Mouse (Mus musculus) brain, adult 2 months (tissue): ENCODE measurements around the gene Fam13a.

ENCODE experiments used
- DNase-seq: peaks from one replicate; pipeline ENCODE4 v3.0.0; 2011; ENCODE audit warnings: low read depth, low spot score

Gene Fam13a

DNA sequence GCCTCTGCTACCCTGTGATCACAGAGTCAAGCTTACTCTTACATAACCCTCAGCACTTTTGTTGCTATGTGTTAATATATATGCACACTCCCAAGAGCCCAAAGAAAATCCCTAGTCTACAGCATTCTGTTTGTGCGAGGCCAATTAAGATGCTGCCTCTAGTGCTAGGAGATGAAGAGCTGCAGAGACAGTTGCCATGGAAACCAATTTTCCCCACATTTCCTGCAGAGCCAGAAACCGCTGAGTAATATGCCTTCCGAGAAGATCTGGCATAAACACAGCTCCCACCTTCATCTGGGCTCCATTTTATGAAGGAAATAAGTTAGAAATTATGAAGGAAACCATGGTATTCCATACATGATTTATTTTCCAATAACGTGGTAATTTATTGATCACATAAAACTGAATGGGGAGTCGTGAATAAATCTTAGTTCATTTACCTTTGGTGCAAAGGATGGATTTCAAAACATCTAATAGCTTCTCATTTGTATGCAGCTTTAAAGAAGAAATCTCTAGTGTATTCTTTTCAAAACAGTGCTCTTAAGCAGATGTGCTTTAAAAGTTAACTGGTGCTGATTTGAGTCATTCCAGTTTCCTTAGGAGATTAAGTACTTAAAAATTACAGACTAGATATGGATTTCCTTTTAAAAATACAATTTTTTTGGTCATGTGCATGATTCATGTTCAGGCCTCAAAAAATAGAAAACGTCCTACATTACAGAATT lies 91.0 kb downstream of the Fam13a start:
- DNase-seq = peak; percentile 99

DNA sequence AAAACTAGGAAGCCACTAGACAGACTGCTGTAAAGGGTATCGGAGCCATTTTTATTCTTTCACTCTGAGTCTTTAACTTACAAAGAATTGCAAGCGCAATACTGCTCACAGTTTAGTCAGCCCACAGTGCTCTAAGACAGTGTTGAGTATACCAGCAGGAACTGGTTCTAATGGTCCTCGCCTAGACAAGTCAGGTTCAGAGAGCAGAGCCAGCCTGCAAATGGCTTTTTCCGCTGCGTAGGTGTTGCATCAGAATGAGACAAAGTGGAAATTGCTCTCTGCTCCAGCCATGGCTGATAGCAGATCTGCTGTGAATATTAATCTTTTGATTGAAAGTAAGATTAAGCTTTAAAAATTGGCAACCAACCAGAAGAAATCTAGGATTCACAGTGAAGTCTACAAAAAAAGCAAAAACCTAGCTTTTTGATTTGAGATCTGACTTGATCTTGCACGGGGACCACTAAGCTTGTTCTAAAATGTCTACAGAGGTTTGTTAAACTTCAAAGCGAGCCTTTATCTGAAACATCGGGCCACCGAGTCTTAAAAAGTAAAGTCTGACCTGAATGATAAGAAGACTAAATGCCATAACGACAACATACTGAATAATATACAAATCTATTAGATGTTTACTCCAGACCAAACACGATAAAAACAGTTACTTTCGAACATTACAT lies 91.7 kb downstream of the Fam13a start:
- peak; percentile 74 for DNase-seq

DNA sequence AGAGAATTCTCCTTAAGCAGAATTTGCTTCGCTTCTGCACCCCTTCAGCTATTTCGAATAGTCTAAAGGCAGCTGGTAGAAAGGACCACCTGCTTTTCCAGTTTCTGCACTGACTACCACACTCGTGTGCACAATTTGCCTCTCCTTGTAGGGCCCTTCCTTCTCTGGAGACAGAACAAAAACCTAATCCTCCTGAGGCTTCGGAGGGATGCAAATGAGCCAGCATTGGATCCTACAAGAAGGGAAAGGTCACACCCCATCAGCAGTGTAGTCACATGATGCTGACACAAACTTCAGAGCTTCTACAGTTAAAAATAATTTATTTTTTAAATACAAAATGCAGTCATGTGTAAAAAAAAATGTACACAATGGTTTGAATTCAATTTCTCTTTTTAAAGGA lies 93.2 kb downstream of the Fam13a start:
- DNase-seq = no peak

DNA sequence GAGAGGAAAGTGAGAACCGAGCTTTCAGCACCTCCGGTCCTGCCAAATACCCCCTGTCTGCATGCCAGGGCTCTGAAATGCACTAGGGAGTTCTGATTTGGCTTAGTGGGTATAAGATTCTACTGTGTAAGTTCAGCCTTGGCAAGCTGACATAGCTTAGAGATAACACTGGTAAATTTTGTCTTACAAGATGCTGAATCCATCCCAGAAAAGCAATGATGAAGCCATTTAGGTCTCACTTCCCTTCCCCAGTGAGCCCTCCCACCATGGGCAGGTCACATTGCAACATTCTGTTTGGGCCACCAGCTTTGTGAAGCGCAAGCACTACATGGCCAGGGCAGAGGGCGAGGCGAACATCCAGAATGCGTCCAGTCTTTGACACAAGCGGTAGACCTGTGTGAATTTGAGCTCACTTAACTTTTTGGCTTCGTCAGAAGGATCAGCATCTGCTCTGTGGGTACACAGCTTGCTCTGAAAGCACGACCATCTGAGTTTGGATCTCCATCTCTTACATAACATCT lies 94.4 kb downstream of the Fam13a start:
- DNase-seq = peak; percentile 64

DNA sequence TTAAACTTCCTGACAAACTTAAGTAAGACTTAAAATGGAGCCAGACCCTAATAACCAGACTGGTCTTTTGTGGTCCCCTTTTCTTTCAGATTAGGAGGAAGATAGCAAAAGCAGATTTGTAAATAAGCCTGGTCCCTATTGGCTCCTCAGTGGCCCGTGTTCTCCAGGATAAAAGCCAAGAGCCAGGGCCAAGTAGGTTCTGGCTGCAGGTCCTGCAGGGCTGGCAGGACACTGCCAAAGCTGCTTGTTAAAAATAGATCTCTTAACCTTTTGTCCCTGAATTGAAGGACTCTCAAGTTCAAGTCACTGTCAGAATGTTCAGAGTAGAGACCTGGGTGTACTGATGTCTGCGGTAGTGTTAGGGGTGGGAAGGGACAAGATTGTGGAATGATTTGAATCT lies 96.5 kb downstream of the Fam13a start:
- peak; percentile 90 for DNase-seq

DNA sequence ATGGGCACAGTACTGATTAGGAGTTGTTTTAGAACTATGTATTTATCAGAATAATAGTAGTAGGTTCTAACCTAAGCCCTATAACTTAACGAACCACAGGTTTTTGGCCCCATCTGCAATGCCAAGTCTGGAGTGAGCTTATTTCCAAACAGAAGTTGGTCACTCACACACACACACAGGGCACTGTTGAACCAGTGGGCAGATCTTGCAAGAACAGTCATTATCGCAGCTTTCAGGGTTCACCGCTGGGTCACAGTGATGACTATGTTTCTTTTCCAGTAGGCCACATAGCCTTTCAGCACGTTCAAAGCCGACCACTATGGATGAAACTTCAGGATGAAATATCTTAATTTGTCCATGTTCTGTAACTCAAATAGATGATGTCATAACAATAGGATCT lies 101.8 kb downstream of the Fam13a start:
- DNase-seq = no peak

DNA sequence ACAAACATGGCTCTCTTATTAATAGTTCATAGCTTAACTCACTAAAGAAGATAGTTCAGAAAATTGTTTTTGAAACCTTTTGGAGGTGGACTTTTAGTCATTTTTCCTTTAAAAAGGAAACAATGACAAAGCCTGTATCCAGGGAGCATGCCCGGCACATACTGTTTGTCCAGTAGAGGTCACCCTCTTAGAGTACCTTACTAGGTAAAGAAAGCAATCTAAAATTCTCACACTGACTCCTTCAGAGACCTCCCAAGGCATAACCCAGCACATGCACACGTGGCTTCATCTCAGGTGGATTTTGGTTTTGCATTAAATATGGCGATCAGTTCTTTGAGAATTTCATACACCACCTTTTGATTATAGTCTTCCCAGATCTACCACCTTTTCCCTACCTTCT lies 102.7 kb downstream of the Fam13a start:
- DNase-seq = peak; percentile 43

DNA sequence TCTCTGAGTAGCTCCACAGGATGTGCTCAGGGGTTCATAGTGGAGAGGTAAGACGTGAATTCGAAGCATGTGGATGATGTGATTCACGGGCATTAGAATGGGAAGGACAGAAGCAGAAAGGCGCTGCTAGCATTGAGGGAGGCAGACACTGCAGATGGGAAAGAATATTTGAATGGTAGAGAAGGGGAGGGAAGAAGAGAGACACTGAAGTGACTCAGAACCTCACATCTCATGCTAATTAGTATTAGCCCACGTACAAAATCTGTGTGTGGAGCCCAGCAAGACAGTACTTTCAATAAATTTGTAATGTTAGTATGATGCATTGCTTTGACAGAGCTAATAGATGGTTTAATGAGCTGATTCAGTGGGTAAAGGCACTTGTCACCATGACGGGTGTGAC lies 103.6 kb downstream of the Fam13a start:
- DNase-seq = peak; percentile 67

DNA sequence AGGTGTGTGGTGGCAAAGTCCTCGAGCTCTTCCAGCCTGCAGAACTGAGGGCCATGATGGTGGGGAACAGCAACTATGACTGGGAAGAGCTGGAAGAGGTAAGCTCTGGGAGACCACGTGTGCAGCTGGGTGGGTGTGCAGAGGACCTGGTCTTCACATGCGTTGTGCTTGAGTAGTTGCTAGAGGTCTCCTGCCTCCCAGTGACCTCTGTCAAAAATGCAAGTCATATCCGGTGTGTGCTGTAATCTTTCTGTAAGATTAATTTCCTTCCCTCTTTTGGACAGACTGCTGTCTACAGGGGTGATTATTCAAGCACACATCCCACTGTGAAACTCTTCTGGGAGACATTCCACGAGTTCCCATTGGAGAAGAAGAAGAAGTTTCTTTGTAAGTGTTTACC lies 107.9 kb downstream of the Fam13a start:
- no peak for DNase-seq

DNA sequence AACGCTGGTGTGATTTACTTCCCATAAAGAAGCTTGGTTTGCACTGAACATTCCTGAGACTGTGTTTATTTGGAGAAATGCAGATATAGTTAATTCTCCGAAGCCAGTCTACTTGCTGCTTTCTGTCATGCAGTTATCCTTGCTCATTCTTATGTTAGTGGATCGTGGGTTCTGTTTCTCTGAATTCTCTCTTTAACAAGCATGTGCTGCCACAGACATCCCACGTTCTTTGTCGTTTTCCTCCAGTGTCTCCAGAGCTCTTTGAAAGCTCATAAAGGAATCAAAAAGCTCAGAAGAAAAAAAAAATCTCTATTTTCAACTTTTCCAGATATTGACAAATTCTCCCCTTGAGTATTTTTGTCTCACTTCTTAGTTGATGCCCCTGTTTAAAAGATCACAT lies 110.4 kb downstream of the Fam13a start:
- peak; percentile 52 for DNase-seq

DNA sequence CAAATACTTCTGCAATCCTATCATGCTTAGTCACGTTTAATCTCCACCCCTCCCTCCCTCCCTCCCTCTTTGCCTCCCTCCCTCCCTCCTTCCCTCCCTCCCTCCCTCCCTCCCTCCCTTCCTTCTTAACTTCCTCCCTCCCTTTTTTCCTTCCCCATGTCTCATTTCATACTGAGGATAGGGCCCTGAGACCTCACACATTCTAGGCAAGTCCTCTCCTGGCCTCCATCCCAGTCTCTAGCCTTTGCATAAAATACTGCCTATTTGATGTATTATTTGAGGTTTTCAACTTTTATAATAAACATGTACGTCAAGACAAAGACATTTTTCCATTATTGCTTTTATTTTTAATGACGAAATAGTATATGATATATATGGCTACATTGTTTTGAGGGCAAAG lies 110.8 kb downstream of the Fam13a start:
- DNase-seq = no peak

DNA sequence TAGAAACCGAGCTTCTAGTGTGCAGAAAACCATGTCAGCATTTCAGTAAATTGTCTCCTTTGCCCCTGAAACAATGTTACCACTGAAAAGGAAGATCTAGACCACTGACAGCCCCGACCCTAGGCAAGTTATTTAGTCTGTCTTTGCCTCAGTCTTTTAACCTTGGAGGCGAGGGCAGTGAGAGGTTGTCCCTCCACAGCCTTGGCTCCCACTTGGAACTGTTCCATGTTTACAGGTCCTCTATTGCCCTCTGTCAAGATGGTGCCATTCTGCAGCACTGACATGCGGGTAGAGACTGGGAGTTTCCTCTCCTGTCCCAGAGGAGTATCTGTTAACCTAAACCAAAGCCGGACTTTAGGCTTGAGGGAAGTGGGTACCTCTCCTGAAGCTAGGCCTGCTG lies 111.5 kb downstream of the Fam13a start:
- DNase-seq = no peak

DNA sequence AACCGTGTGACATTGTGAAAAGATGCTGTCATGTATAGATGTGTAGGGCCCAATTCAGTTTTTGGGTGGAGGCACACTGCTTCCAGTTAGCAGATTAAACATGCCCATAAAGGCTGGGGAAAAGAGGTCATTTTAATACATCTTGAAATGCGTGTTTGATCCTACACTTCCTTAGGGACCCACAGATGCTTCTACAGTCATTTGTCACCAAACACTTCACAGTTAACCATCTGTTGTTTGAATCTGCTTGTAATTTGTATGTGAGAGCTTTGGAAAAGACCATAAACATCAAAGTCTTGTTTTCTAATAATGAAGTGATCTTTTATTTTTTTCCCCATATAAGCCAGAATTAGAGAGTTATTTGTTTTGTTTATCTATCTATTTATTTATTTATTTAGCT lies 116.6 kb downstream of the Fam13a start:
- DNase-seq = no peak

DNA sequence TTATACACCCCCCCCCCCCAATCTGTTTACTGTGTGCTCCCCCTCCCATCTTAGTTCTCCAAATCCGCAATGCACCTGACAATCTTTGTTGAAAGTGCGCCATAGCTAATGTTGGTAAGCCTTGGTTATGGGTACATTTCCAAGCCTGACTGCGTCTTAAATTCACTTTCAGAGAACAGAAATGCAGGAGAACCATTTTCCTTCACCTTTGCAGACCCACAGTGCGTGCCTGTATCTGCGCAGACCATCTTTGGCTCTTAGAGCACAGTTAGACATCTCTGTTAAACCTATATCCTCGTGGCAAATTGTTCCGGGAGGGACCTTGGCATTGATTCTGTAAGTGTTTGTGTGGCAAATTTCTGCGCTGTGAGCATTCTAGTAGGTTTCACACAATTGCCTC lies 117.0 kb downstream of the Fam13a start:
- no peak for DNase-seq

DNA sequence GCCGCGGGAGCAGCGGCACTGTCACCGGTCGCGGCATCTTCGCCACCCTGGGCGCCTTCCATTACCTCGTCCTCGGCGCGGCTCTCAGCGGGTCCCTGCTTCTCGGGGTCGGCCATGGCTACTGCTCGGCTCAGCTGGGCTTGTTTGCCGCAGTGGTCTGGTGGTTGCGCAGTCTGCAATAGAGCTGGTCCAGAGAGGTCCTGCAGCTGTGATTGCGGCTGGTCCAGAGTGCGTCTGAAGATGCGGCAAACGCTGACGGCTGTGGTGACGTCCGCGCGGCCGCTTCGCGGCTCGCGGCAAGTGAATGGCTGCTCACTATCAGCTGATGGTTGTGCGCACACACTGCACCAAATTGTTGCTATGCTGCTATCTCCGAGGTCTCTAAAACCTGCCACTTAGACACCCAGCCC lies 117.5 kb downstream of the Fam13a start, which contains the start of gene Nap1l5:
TSS of gene Nap1l5 (minus strand) at position 225 of the 410 bp plus-strand sequence.
- peak; percentile 97 for DNase-seq

DNA sequence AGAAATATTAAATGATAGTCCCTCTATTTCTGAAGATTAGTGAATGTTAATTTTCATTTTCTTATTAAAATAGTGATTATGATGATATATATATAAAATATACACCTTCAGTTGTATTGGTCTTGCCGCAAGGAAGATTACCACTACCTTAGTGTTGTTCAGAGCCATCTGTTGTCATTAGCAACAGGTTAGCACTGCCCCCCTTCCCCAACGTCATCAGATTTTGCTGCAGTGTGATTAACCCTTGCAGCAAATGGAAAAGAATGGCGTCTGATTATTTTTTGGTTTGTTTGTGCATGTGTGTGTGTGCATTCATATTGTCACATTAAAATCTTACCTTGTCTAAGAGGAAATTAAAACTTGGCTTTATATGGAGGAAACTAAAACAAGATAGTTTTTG lies 119.8 kb downstream of the Fam13a start:
- peak; percentile 70 for DNase-seq

DNA sequence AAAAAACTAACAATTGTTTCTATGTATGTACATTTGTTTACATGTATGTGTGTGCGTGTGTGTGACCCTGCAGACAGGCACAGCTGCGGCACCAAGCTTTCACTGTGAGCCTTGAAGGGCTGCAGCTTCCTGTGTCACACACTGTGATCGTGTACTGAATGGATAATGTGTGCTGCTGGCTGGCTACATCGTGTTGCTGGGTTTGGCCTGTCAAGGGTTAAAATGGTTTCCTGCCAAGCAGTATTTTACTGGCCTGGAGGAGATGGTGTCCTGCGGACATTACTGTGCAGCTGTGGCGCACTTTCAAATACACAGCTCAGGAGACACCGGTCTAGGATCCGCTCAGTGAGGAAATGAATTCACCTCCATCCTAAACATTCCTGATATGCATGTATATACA lies 121.2 kb downstream of the Fam13a start:
- DNase-seq = peak; percentile 81

DNA sequence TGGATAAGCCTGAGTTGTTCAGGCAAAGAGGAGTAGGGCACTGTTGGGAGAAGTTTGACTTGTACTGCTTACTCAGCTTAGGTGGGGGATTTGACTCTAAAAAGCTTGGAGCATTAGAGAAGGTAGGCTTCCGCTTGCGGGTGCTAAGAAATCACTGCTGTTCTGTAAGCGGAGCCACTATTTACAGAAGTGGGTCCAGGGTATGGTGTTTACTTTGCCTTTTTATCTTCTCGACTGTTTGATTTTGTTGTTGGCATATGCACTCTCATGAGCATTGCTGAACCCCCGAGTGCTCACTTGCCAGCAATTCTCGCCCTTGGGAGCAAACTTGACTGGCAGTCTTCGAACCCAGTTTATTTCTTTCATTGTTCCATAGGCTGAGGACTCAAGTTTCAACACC lies 123.8 kb downstream of the Fam13a start:
- DNase-seq = no peak

DNA sequence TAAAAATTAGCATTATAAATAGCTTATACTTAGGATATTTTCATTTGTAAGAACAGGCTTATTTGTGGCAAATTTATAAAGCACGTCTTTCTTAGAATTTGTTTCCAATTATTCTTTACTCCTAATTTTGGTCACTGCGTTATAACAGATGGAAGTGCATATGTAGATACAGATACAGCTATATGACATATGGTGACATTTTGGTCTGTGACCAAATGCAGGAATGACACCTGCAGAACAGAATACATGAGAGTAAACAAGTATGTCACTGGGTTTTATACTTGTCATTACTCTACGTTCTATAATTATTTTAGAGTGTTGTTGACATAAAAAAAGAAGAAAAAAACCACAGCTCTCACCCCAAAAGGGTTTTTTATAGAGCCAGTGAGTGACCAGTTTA lies 125.3 kb downstream of the Fam13a start:
- DNase-seq = peak; percentile 86

DNA sequence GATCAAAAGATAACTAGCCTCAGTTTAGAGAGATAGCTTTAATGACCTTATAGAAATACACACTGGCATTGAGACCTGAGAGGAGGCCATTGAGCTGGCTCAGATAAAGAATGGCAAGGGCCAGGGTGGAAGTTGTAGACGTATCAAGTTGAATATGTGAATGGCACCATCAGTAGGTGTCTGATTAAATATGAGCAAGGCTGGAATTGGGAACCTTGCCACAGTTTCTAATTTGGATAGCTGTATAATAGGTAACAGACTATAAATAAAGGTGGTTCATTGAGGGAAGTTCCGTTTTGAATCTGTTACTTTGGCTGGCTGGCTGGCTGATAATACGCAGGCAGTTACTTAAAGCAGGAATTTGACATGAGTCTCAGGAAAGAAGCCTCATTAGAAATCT lies 127.7 kb downstream of the Fam13a start:
- peak; percentile 62 for DNase-seq

DNA sequence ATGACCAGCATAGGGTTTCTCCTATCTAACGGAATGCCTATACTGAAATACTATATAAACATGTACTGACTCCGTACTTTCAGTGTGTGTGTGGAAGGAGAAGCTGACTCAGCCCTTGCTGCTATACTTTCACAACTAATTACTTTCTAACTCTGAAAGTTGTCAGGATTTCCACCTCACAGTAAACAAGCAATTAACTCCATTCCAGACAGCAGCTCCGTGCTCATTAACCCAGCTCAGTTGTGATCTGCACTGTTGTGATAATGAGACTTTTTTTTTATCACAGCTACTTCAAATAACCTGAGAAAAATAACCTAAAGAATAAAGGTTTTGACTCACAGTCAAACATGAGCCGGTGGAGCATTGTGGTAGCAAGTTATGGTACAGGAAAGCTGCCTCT lies 129.4 kb downstream of the Fam13a start:
- DNase-seq = peak; percentile 53

DNA sequence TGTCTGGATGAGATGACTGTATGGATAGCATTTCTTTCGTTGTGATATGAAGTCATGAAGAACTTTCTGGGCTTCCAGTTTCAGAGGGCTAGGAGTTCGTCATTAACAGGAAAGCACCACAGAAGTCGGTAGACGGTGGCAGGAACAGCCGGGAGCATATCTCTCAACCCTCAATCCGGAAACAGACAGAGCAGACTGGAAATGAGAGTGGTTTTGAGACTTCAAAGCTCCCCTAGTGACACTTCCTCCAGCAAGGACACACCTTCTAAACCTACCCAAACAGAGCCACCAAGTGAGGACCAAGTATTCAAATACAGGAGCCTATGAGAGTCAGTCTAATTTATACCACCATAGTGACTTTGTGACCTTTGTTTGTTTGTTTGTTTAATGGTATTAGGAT lies 131.0 kb downstream of the Fam13a start:
- no peak for DNase-seq

DNA sequence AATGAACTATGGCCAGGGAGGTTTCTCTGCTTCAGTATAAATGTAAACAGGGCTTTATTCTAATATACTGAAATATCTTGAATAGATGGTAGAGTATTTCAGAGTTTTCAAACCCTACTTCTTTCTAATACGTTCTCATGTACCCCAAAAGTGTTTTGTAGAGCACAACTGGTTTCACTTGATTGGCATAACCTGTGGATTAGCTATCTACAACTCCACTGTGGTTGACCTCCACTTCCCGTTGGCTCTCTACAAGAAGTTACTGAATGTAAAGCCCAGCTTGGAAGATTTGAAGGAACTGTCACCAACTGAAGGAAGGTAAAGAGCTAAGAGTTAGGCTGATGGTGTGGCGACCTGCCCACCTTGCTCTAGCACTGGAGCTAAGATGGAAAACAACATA lies 134.4 kb downstream of the Fam13a start:
- DNase-seq = no peak
